Mouse (Mus musculus) liver, embryonic 14.5 days (tissue): ENCODE measurements around the gene H2-Ab1.

Experiments
- CTCF ChIP-seq: IDR thresholded peaks from 2 replicates; pipeline ENCODE4 v1.5.1; 2016; ENCODE audit warnings: antibody characterized with exemption, low read depth, control low read depth
- EP300 ChIP-seq: IDR thresholded peaks from 2 replicates; pipeline ENCODE4 v1.6.1; 2016; ENCODE audit warnings: antibody characterized with exemption, low read depth

GRCm38 (mm10) chr17:34239601-34240041 lies 17.9 kb upstream of the H2-Ab1 start:
- TF ChIP-seq CTCF: no peak
- TF ChIP-seq EP300: no peak
